Mouse (Mus musculus) embryonic stem cell, embryonic (primary cell): ENCODE results near the gene Bmp7.

ENCODE experiments used
- CTCF ChIA-PET, 4 experiments: fragments of 300-600 bp in 2 of 4; fragments of 350-600 bp in 2 of 4; sonication (Branson Sonifier 250); formaldehyde crosslinking; loops; one replicate each; lab custom pipeline; 2022; ENCODE audit warnings: inconsistent platforms in 2 of 4; lab: Charles Lee
- POLR2A ChIA-PET, 4 experiments: fragments of 300-600 bp in 2 of 4; fragments of 350-600 bp in 2 of 4; sonication (Branson Sonifier 250); formaldehyde crosslinking; loops; one replicate each; lab custom pipeline; 2022; ENCODE audit warnings: antibody characterized with exemption in 4 of 4, inconsistent platforms in 1 of 4; lab: Charles Lee

The Bmp7 gene

DNA sequence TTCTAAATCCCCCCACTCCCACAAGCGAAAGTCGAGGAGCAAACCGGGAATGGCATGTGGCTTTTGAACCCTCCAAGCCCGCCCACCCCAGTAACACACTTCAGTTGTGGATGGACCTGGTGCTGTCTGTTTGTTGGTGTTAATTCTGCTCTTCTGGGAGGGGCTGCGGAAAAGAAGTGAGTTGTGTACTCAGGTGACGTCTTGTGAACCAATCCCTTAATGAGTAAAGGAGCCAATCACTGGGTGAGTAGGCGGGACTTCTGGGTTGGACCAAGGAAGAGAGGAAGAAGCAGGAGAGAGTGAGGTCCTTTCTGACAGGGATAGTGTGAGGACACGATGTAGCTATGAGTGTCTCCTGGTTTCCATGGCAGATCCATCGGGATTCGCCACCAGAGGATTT lies 83.1 kb downstream of the Bmp7 start:
- ChIA-PET CTCF (interaction anchor here in 1 of 4 experiments (1.7 kb wide), 1 partner anchor 26 kb away, joined by 3 read pairs; no protein-coding TSS in a partner anchor), POLR2A (interaction anchor here in 3 of 4 experiments (0.6 to 3.0 kb wide), 4 partner anchors 14 to 17 kb away, joined by 3 to 17 read pairs (median 5); no protein-coding TSS in a partner anchor)

DNA sequence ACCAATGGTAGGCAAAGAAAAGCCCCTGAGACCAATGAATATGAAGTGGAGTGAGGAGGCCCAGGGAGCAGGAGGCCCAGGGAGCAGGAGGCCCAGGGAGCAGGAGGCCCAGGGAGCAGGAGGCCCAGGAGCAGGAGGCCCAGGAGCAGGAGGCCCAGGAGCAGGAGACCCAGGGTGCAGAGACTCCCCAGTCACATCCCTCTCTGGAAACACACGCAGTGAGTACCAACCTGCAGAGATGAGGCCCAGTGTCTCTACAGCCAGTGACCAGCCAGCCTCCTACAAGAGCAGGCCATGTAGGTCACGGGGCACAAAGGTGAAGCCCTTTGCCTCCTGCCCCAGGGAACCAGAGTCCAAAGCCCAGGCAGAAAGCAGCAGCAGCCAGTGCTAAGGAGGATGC lies 83.6 kb downstream of the Bmp7 start:
- ChIA-PET CTCF (interaction anchor here in 2 of 4 experiments (1.7 to 1.9 kb wide), 2 partner anchors 25 kb away, joined by 3 to 4 read pairs; no protein-coding TSS in a partner anchor), POLR2A (interaction anchor here in 1 of 4 experiments (0.6 to 3.0 kb wide), 2 partner anchors 15 to 17 kb away, joined by 4 to 17 read pairs; no protein-coding TSS in a partner anchor)

DNA sequence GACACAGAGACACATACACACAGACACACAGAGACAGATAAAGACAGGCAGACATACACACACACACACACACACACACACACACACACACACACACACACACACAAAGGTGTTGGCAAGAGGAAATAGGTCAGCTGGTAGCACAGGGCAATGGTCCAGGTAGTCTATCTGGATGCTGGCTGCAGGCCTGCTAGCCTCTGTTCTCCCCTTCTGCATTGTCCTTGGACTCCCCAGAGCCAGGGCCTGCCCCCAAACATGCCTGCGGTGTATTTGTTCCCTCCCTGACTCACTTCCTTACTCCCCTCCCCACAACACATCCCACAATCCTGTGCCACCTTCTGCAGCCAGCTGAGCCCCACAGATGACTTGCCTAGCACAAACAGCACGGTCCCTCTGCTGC lies 86.0 kb downstream of the Bmp7 start:
- ChIA-PET POLR2A (interaction anchor here in 2 of 4 experiments (0.6 to 3.9 kb wide), 5 partner anchors 9 to 168 kb away, joined by 3 to 18 read pairs (median 3); no protein-coding TSS in a partner anchor), CTCF (interaction anchor here in 2 of 4 experiments (0.6 kb wide), 2 partner anchors 95 to 97 kb away, joined by 3 read pairs; no protein-coding TSS in a partner anchor)

DNA sequence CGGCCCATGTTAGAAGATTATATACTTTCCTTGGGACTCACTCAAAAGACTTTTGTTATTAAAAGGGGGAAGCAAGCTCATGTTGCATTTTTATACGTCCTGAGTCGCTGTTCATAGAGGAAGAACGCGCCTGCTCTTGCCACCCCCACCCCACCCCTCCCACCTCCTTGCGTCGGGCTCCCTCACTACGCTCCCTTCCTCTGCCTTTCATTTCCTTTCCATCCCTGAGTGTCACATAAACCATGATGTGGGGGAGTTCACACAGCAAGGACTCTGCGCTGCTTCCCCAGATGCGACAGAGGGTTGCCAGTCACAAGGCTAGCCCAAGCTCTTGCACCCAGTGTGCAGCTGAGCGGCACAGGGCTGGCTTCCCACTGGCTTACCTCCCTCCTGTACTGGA lies 88.3 kb downstream of the Bmp7 start:
- POLR2A ChIA-PET: interaction anchor here in 2 of 4 experiments (1.0 to 3.9 kb wide), 3 partner anchors 9 to 20 kb away, joined by 3 to 18 read pairs (median 3); no protein-coding TSS in a partner anchor
- CTCF ChIA-PET: interaction anchor here in 2 of 4 experiments (0.7 to 1.4 kb wide), 2 partner anchors 144 to 487 kb away, joined by 4 to 15 read pairs; no protein-coding TSS in a partner anchor

DNA sequence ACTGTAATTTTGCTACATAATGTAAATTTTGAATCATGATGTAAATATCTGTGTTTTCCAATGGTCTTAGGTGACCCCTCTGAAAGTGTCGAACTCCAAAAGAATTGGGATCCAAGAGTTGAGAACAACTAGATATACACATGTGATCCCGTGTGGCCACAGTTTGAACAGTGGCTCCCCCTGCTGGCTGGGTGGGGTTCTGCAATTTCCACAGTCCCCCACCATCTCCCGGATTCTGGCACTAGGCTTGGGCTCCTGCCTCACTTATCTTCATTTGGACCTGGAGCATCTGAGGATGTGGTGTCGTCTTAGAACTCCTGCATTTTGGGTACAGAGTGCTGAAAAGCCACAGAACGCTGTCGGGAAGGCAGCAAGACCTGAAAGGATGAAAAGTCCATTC lies 91.9 kb downstream of the Bmp7 start:
- POLR2A ChIA-PET: no interaction called here

DNA sequence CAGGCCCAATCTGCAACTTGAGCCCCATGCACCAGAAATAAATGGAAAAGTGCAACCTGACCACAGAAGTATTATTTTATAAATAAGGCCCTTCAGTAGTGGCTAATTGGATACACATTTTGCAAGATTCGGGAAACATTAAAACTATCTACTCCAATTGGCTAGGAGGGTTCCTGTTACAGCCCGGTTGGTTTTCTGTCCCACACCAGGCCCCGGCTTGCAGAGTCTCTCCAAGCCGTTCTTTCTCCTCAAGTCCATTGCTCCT lies 93.9 kb downstream of the Bmp7 start:
- POLR2A ChIA-PET: interaction anchor here in 3 of 4 experiments (0.6 to 1.8 kb wide), 4 partner anchors 16 to 103 kb away, joined by 3 to 6 read pairs (median 4); no protein-coding TSS in a partner anchor

More for the DNA sequence above, 91.9 kb downstream of the Bmp7 start:
- CTCF ChIA-PET: interaction anchor here in 2 of 4 experiments (1.4 to 1.6 kb wide), 2 partner anchors 13 to 17 kb away, joined by 4 to 6 read pairs; no protein-coding TSS in a partner anchor

DNA sequence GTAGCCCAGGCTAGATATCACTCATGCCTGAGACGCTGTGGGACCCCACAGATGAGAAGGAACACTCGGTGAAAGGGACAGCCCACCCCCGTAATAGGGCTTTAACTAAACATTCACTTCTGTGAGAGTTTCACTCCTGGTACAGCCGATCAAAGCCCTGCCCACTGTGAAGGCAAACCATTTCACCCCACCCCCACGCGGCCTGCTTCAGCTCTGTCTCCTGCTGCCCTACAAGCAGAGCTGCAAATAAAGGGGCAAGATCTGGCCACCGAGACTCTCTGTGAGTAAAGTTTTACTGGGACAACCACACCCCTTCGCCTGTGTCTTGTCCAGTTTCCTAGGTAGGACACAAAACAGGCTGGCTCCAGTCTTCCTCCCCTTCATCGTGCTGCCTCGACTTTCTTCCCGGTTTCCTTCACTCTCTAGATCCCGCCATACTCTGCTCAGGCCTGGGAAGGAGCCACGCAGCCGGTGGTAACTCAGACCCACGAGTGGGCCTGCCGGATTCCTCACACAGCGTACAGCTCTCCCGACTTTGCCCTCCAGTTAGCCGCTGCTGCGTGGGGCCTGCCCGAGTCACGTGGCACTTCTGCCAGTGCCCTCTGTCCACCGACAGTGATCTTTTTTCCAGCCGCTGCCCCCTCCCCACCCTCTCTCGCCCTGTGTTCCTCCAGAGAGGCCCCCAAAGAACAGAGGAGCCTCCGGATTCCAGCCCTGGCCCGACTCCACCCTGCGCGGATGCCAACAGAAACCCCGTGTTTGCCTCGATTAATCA lies 94.4 kb downstream of the Bmp7 start:
- ChIA-PET POLR2A (interaction anchor here in 3 of 4 experiments (0.9 to 1.8 kb wide), 4 partner anchors 15 to 167 kb away, joined by 3 to 6 read pairs (median 4); no protein-coding TSS in a partner anchor), CTCF (interaction anchor here in 1 of 4 experiments (0.5 to 0.7 kb wide), 3 partner anchors 14 to 434 kb away, joined by 3 to 4 read pairs (median 3); no protein-coding TSS in a partner anchor)

More for the DNA sequence above, 93.9 kb downstream of the Bmp7 start:
- CTCF ChIA-PET: interaction anchor here in 1 of 4 experiments (1.7 kb wide), 1 partner anchor 15 kb away, joined by 12 read pairs; no protein-coding TSS in a partner anchor

DNA sequence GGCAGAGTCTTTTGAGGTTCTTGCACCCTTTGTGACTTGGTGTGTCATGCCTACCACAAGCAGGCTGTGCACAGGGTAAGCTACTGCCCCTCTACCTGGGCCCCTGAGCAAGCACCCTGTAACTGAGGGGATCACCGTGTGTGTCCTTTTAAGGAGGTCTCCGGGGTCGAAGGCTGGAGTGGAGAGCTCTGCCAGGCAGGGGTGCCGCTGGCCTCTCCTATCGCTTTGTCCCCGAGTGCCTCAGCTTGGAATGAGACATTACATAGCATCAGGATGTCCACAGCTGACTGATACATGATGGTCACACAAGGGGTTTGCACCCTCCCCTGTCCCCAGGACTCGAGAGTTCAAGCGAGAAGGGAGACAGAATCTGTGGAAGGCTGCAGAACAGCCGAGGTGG lies 96.2 kb downstream of the Bmp7 start:
- ChIA-PET POLR2A (interaction anchor here in 1 of 4 experiments (1.2 to 1.4 kb wide), 2 partner anchors 16 to 95 kb away, joined by 3 read pairs; no protein-coding TSS in a partner anchor), CTCF (interaction anchor here in 2 of 4 experiments (1.1 to 2.7 kb wide), 4 partner anchors 12 to 366 kb away, joined by 3 to 12 read pairs (median 3); no protein-coding TSS in a partner anchor)

DNA sequence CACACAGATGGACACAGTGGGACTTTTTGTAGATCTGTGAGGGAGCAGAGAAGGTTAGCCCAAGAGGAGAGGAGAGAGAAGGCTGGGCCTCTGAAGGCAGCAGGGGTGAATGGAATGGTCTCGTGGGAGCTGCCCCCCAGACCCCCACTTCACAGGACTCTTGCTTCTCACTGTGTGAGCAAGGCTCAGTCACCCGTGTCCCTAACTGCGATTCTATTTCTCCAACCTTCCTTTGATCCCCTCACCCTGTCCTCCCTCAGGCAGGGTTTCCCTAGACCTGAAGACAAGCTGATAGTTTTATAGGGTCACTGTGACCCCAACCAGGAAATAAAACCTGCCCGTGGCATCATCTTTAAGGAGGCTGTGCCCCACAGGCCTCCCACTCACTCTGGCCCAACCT lies 97.8 kb downstream of the Bmp7 start:
- CTCF ChIA-PET: interaction anchor here in 1 of 4 experiments (2.7 kb wide), 1 partner anchor 11 kb away, joined by 12 read pairs; no protein-coding TSS in a partner anchor

DNA sequence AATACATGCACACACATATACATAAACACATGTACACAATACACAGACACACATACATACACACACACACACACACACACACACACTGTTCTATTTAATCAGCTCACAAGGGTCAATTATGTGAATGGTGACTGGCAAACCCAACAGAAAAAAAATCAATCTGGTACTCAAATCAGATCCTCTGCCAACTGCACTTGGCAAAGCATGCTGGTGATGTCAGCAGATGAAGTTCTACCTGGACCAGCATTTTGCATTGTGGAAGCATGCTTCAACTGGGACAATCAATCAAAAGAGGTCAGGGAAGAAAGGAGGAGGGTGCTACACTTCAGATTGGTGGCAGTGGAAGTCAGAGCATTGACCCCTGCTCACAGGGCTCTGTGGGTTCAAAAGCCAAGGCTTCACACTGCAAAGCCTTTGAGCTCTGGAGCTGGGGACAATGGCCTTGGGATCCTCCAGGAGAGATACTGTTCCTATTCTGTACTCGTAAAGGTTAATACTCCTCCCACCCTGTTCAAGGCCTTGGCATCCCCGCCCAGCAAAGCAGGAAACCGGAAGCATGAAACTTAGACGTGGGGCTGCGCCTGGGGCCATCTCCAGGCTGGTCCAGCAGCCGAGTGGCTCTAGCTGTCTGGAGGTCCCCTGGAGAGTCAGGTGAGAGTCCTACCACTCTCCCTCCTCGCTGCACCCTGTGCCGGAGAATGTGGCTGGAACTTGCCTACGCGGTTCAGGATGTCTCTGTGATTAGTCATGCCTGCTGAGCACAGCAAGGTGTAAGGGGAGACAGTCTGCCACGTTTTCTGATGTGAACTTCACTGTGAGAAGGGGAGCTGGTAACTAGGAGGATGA lies 99.0 kb downstream of the Bmp7 start:
- ChIA-PET CTCF (interaction anchor here in 1 of 4 experiments (0.6 kb wide), 1 partner anchor 108 kb away, joined by 3 read pairs; no protein-coding TSS in a partner anchor), POLR2A (no interaction called here)

More for the DNA sequence above, 97.8 kb downstream of the Bmp7 start:
- POLR2A ChIA-PET: no interaction called here

DNA sequence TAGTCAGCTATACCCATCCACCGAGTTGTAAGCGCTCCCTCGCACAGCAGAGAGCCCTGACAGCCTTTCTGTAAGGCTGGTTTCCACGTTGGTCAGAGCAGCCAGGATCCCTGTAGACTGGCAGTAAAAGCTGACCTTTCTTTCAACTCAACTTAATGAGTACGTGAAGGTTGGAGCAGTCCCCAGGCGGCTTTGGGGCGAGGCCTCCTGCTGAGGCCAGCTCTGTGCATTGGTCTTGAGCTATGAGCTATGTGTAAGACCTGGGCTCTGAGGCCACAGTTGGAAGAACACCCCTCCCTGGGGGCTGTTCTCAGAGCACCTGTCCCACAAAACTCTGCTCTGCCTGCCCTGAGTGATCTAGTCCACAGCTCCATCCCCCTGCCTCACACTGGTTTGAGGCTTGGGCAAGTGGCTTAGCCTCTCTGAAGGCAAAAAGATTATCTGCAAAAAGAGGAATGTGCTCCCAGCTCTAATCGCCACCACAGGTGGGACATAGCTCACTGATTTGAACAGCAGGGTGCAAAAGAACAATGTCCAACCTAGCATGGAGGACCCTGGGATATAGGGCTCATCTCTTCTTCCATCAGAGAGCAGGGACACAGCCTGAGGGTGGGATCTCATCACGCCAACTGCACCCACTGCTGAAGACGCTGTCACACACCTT lies 100.7 kb downstream of the Bmp7 start:
- CTCF ChIA-PET: interaction anchor here (0.6 to 1.5 kb wide), 5 partner anchors 8 to 246 kb away, joined by 3 to 4 read pairs (median 3); no protein-coding TSS in a partner anchor
- POLR2A ChIA-PET: interaction anchor here in 2 of 4 experiments (0.6 to 1.4 kb wide), 7 partner anchors 9 to 317 kb away, joined by 3 to 6 read pairs (median 3); partner anchors contain the start of gene Bmp7 (in 1 of the 2)

DNA sequence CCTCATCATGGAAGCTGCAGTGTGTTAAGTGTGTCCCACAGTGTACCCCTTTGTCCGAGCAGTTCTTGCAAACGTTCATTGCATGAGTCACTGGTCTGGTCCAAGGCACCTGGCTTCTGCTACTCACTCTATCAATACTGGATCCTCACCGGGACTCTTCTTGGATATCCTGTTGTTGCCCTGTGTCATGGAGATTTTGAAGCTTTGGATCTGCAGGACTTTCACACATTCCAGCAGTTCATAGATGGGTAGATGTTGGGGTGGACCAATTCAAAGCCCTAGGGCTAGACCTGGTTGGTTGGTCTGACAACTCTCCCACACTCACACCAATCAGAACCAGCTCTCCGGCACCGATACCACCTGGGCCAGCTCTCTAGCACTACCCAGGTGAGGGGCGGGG lies 103.6 kb downstream of the Bmp7 start:
- POLR2A ChIA-PET: interaction anchor here in 2 of 4 experiments (1.1 to 1.5 kb wide), 7 partner anchors 11 to 186 kb away, joined by 3 to 6 read pairs (median 3); no protein-coding TSS in a partner anchor
- CTCF ChIA-PET: interaction anchor here in 3 of 4 experiments (0.6 to 1.3 kb wide), 8 partner anchors 10 to 624 kb away, joined by 3 to 5 read pairs (median 4); no protein-coding TSS in a partner anchor

DNA sequence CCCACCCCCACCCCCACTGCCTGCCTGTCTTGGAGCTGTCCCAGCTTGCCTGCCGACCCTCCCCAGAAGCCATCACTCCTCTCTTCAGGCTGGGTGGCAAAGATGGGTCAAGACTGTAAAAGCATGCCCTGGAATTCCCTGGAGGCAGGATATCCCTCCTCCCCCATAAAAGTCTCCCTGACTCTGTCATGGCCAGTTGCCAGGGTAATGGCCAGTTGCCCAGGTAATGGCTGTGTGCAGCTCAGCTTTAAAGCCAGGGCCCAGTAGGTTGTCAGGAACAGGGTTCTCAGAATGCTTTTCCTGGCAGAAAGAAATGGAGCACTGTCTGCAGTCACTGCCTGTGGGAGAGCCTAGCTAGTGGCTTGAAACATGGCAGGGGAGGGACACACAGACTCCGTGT lies 106.9 kb downstream of the Bmp7 start:
- POLR2A ChIA-PET: interaction anchor here in 2 of 4 experiments (0.6 to 1.9 kb wide), 4 partner anchors 19 to 541 kb away, joined by 3 to 5 read pairs (median 3); no protein-coding TSS in a partner anchor

DNA sequence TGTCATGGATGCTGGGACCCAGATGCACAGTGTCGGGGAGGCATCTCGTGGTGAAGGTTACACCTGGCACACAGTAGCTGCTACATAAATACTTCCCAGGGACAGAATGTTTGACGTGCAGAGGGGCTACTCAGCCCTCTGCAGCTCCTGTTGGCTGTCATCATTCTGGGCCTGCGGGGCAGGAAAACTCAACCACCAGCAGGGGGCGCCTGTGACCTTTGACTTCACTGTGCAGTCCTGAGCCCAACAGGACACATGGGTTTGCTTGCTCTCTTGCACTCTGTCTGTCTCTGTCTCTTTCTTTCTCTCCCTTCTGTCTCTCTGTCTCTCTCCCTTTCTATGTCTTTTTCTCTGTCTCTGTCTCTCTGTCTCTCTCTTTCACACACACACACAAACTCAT lies 108.4 kb downstream of the Bmp7 start:
- ChIA-PET CTCF (interaction anchor here (0.5 to 5.6 kb wide), 115 partner anchors 8 to 618 kb away, joined by 3 to 58 read pairs (median 4); partner anchors contain the start of genes Spo11 (in 4 of the 4), Bmp7 (in 2 of the 4) and Rbm38 (in 1 of the 4)), POLR2A (interaction anchor here in 2 of 4 experiments (0.5 to 1.9 kb wide), 8 partner anchors 39 to 282 kb away, joined by 3 to 5 read pairs (median 3); no protein-coding TSS in a partner anchor)

More for the DNA sequence above, 106.9 kb downstream of the Bmp7 start:
- CTCF ChIA-PET: interaction anchor here in 2 of 4 experiments (0.6 to 5.6 kb wide), 8 partner anchors 13 to 355 kb away, joined by 3 to 58 read pairs (median 3); partner anchors contain the start of gene Bmp7 (in 1 of the 2)

DNA sequence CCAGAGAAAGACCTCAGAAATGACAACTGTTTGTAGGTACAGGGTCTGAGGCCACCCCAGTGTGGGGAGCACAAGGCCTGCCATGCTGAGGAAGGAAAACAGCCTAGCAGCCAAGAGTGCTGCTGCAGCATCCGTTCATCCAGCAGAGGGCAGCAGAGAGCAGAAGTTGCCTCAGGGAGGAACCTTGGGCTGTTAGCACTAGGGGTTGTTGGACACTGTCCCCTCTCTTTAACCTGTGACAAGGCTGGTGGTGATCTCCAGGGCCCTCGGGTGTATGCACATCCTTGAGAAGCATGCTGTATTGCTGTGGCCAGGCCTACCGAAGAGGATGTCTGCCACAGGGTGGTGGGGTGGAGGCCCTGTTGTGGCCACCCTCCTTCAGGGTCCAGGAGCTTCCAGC lies 109.0 kb downstream of the Bmp7 start:
- POLR2A ChIA-PET: interaction anchor here in 3 of 4 experiments (0.5 to 1.4 kb wide), 11 partner anchors 8 to 505 kb away, joined by 3 to 5 read pairs (median 3); no protein-coding TSS in a partner anchor
- CTCF ChIA-PET: interaction anchor here (0.5 to 5.6 kb wide), 122 partner anchors 8 to 618 kb away, joined by 3 to 58 read pairs (median 4); partner anchors contain the start of genes Spo11 (in 4 of the 4), Bmp7 (in 2 of the 4) and Rbm38 (in 1 of the 4)

DNA sequence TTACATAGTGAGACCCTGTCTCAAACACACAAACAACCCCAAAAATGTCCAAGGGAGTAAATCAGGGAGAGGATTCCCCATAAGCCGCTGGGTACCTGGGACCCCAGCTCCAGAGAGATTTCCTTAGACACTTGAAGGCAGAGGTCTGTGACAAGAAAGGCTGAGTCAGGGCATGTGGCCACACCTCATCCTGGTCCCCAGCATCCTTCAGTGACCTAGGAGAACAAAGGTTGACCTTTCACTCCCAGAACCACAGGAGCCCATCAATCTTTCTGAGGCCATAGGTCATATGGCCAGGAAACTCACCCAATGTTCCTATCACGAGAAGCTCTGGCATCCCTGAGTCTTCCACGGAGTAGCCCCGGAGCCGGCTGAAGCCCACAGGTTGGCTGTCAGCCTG lies 111.9 kb downstream of the Bmp7 start:
- ChIA-PET CTCF (interaction anchor here (0.6 to 5.6 kb wide), 10 partner anchors 11 to 759 kb away, joined by 3 to 58 read pairs (median 4); no protein-coding TSS in a partner anchor), POLR2A (interaction anchor here in 3 of 4 experiments (0.6 to 1.1 kb wide), 8 partner anchors 10 to 576 kb away, joined by 3 to 10 read pairs (median 3); partner anchors contain the start of gene Rbm38 (in 1 of the 3))
